ENCODE assay signal across 28 mouse cellular contexts in the genomic region with DNA sequence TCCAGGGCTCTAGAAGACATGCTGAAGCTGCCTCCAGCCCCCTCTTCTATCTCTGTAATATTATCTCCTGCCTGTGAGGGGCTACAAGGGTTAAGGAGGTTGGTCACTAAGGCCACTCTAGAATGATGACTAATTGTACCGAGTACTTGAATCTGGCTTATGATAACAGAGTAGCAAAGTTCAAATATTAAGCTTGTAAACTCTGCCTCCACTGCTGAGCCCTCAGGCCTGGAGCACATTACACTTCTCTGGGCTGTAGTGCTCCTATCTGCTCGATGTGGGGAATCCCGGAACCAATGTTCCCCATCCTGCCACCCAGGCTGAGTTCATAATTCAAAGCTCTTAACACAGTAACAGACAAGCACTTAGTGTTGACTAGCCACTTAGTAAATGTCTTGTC.
"Had no signal": no experiment of that assay in that cellular context is flagged by ENCODE, and none has a peak within 500 bp of the region (broad histone marks: within the 10 kb centered on the region; RNA-seq: fewer than 3 reads in every experiment).

No protein-coding gene starts in this region.

- H3K36me3 ChIP-seq: embryonic facial prominence, embryonic 10.5 days; embryonic facial prominence, embryonic 12.5 days; embryonic facial prominence, embryonic 13.5 days; embryonic facial prominence, embryonic 15.5 days; forebrain, embryonic 10.5 days; forebrain, embryonic 12.5 days; forebrain, embryonic 15.5 days had no signal

- H3K9me3 ChIP-seq: embryonic facial prominence, embryonic 10.5 days; embryonic facial prominence, embryonic 12.5 days; embryonic facial prominence, embryonic 15.5 days; forebrain, embryonic 10.5 days; forebrain, embryonic 12.5 days; forebrain, embryonic 13.5 days; forebrain, embryonic 15.5 days had no signal

- H3K27ac ChIP-seq: embryonic facial prominence, embryonic 10.5 days; embryonic facial prominence, embryonic 12.5 days; embryonic facial prominence, embryonic 13.5 days; embryonic facial prominence, embryonic 15.5 days; forebrain, embryonic 10.5 days; forebrain, embryonic 12.5 days; forebrain, embryonic 13.5 days; forebrain, embryonic 15.5 days; gastrocnemius, adult 2 months had no signal

- DNase-seq: cerebellum, adult 2 months; cerebellum, adult 8-10 months; cerebellum, adult 9-10 months; cerebellum, adult 9-11 months; cerebellum, postnatal 10 days; cerebellum, postnatal 14 days; cerebellum, postnatal 25 days; cerebellum, postnatal 36 days; embryo, embryonic 11 days; forebrain, postnatal 0 days; gastrocnemius, adult 2 months; gastrocnemius, postnatal 10 days; gastrocnemius, postnatal 14 days; gastrocnemius, postnatal 25 days; gastrocnemius, postnatal 36 days; heart, adult 11 months; heart, adult 18-20 months had no signal

- H3K27me3 ChIP-seq: embryonic facial prominence, embryonic 12.5 days; embryonic facial prominence, embryonic 13.5 days; embryonic facial prominence, embryonic 15.5 days; forebrain, embryonic 13.5 days; forebrain, embryonic 15.5 days had no signal

- H3K4me2 ChIP-seq: embryonic facial prominence, embryonic 12.5 days; embryonic facial prominence, embryonic 13.5 days; embryonic facial prominence, embryonic 15.5 days; forebrain, embryonic 12.5 days; forebrain, embryonic 13.5 days; forebrain, embryonic 15.5 days had no signal

- H3K4me3 ChIP-seq: embryonic facial prominence, embryonic 10.5 days; embryonic facial prominence, embryonic 12.5 days; embryonic facial prominence, embryonic 13.5 days; embryonic facial prominence, embryonic 15.5 days; erythroblast, embryonic 14.5 days; forebrain, embryonic 10.5 days; forebrain, embryonic 12.5 days; forebrain, embryonic 13.5 days; forebrain, embryonic 15.5 days; gastrocnemius, adult 2 months had no signal

- ATAC-seq: forebrain, embryonic 13.5 days; forebrain, embryonic 14.5 days; forebrain, embryonic 15.5 days; forebrain, embryonic 16.5 days; forebrain, postnatal 0 days had no signal

- H3K9ac ChIP-seq: embryonic facial prominence, embryonic 12.5 days; embryonic facial prominence, embryonic 13.5 days; embryonic facial prominence, embryonic 15.5 days; forebrain, embryonic 12.5 days; forebrain, embryonic 13.5 days; forebrain, embryonic 15.5 days; forebrain, postnatal 0 days had no signal
